Mouse (Mus musculus): ENCODE results near the gene Abca13. TPM values are rescaled to one million over a fixed set of nuclear protein-coding genes. Genes with fewer than 3 reads are reported as not detected.
"Not testable (repeated sequence)": the region's sequence is repeated elsewhere in the genome, so short reads cannot be mapped to it uniquely, and the experiment has no call there.

Abca13 gene
- polyA plus RNA-seq, 1 experiment from 2014 or later = not detected

- H3K4me3 ChIP-seq (replicated peaks) = no peak overlapping the region
- H3K27ac ChIP-seq = no peak overlapping the region
- WGBS = 74% methylated on average over 3 of the region's 3 CpGs
- no peaks in the 10 kb centered on the region for H3K27me3 ChIP-seq
- H3K4me2 ChIP-seq = no peak overlapping the region
- no peaks in the 10 kb centered on the region for H3K9me3 ChIP-seq
- no peak overlapping the region for H3K9ac ChIP-seq (replicated peaks)
- no peak for ATAC-seq (ENCODE audit: insufficient number of reproducible peaks, insufficient read depth, low FRiP score, low TSS enrichment, low read depth)
- H3K4me1 ChIP-seq (replicated peaks) = no peaks in the 10 kb centered on the region
- H3K36me3 ChIP-seq = no peaks in the 10 kb centered on the region
These were observed 235.7 kb downstream of the Abca13 start for GRCm38 (mm10) chr11:9427411-9427810.

GRCm38 (mm10) chr11:9432807-9433206, 241.1 kb downstream of the Abca13 start:
- ATAC-seq (ENCODE audit: insufficient number of reproducible peaks, insufficient read depth, low FRiP score, low TSS enrichment, low read depth) = no peak
- no peaks in the 10 kb centered on the region for H3K4me1 ChIP-seq (replicated peaks)
- no peak overlapping the region for H3K27ac ChIP-seq
- no peak overlapping the region for H3K4me3 ChIP-seq (replicated peaks)
- no peaks in the 10 kb centered on the region for H3K36me3 ChIP-seq
- 63% methylated on average over 5 of the region's 5 CpGs for WGBS
- no peaks in the 10 kb centered on the region for H3K9me3 ChIP-seq
- H3K9ac ChIP-seq (replicated peaks) = no peak overlapping the region
- no peak overlapping the region for H3K4me2 ChIP-seq
- H3K27me3 ChIP-seq = no peaks in the 10 kb centered on the region

- ATAC-seq (ENCODE audit: insufficient number of reproducible peaks, insufficient read depth, low FRiP score, low TSS enrichment, low read depth) = no peak
- Histone ChIP-seq H3K4me3 (replicated peaks) (no peak overlapping the region), H3K27ac (no peak overlapping the region), H3K4me1 (replicated peaks) (no peaks in the 10 kb centered on the region), H3K36me3 (no peaks in the 10 kb centered on the region), H3K9ac (replicated peaks) (no peak overlapping the region), H3K4me2 (no peak overlapping the region), H3K9me3 (no peaks in the 10 kb centered on the region), H3K27me3 (no peaks in the 10 kb centered on the region)
These were observed 244.9 kb downstream of the Abca13 start for GRCm38 (mm10) chr11:9436617-9437016.

GRCm38 (mm10) chr11:9439781-9440180, 248.0 kb downstream of the Abca13 start:
- Histone ChIP-seq H3K27ac (no peak overlapping the region), H3K36me3 (no peaks in the 10 kb centered on the region), H3K4me1 (replicated peaks) (no peaks in the 10 kb centered on the region), H3K4me3 (replicated peaks) (no peak overlapping the region), H3K27me3 (no peaks in the 10 kb centered on the region), H3K9ac (replicated peaks) (no peak overlapping the region), H3K9me3 (no peaks in the 10 kb centered on the region), H3K4me2 (no peak overlapping the region)
- 88% methylated on average over 2 of the region's 2 CpGs for WGBS
- no peak for ATAC-seq (ENCODE audit: insufficient number of reproducible peaks, insufficient read depth, low FRiP score, low TSS enrichment, low read depth)

- Histone ChIP-seq H3K4me3 (replicated peaks) (no peak overlapping the region), H3K27ac (no peak overlapping the region), H3K9me3 (no peaks in the 10 kb centered on the region), H3K36me3 (no peaks in the 10 kb centered on the region), H3K9ac (replicated peaks) (no peak overlapping the region), H3K4me2 (no peak overlapping the region), H3K27me3 (no peaks in the 10 kb centered on the region), H3K4me1 (replicated peaks) (no peaks in the 10 kb centered on the region)
- 71% methylated on average over 4 of the region's 4 CpGs for WGBS
- ATAC-seq (ENCODE audit: insufficient number of reproducible peaks, insufficient read depth, low FRiP score, low TSS enrichment, low read depth) = no peak
These were observed 249.4 kb downstream of the Abca13 start for GRCm38 (mm10) chr11:9441192-9441591.

GRCm38 (mm10) chr11:9472400-9472799, 280.7 kb downstream of the Abca13 start:
- no peaks in the 10 kb centered on the region for H3K9me3 ChIP-seq
- no peak overlapping the region for H3K9ac ChIP-seq (replicated peaks)
- no peaks in the 10 kb centered on the region for H3K36me3 ChIP-seq
- no peaks in the 10 kb centered on the region for H3K27me3 ChIP-seq
- no peak for ATAC-seq (ENCODE audit: insufficient number of reproducible peaks, insufficient read depth, low FRiP score, low TSS enrichment, low read depth)
- 100% methylated on average over 1 of the region's 1 CpGs for WGBS
- H3K4me1 ChIP-seq (replicated peaks) = no peaks in the 10 kb centered on the region
- no peak overlapping the region for H3K4me3 ChIP-seq (replicated peaks)
- H3K4me2 ChIP-seq = no peak overlapping the region
- H3K27ac ChIP-seq = no peak overlapping the region

- Histone ChIP-seq H3K4me2 (no peak overlapping the region), H3K4me1 (replicated peaks) (no peaks in the 10 kb centered on the region), H3K27me3 (no peaks in the 10 kb centered on the region), H3K36me3 (no peaks in the 10 kb centered on the region), H3K4me3 (replicated peaks) (no peak overlapping the region), H3K27ac (no peak overlapping the region), H3K9me3 (no peaks in the 10 kb centered on the region), H3K9ac (replicated peaks) (no peak overlapping the region)
- 17% methylated on average over 6 of the region's 6 CpGs for WGBS
- ATAC-seq (ENCODE audit: insufficient number of reproducible peaks, insufficient read depth, low FRiP score, low TSS enrichment, low read depth) = no peak
These were observed 289.8 kb downstream of the Abca13 start for GRCm38 (mm10) chr11:9481511-9481910.

GRCm38 (mm10) chr11:9500326-9501142, 308.8 kb downstream of the Abca13 start:
- Histone ChIP-seq H3K9me3 (no peaks in the 10 kb centered on the region), H3K36me3 (no peaks in the 10 kb centered on the region), H3K4me2 (no peak overlapping the region), H3K27ac (no peak overlapping the region), H3K4me3 (replicated peaks) (no peak overlapping the region), H3K9ac (replicated peaks) (no peak overlapping the region), H3K4me1 (replicated peaks) (no peaks in the 10 kb centered on the region), H3K27me3 (no peaks in the 10 kb centered on the region)
- WGBS = 52% methylated on average over 5 of the region's 5 CpGs
- ATAC-seq (ENCODE audit: insufficient number of reproducible peaks, insufficient read depth, low FRiP score, low TSS enrichment, low read depth) = no peak

- not testable (repeated sequence) for ATAC-seq (ENCODE audit: insufficient number of reproducible peaks, insufficient read depth, low FRiP score, low TSS enrichment, low read depth); H3K27ac ChIP-seq; H3K4me2 ChIP-seq; H3K4me1 ChIP-seq (replicated peaks); H3K9ac ChIP-seq (replicated peaks); H3K4me3 ChIP-seq (replicated peaks); H3K27me3 ChIP-seq; H3K36me3 ChIP-seq; H3K9me3 ChIP-seq
- 71% methylated on average over 2 of the region's 2 CpGs for WGBS
These were observed 323.2 kb downstream of the Abca13 start for GRCm38 (mm10) chr11:9514966-9515365.

- no peak overlapping the region for H3K9ac ChIP-seq (replicated peaks)
- 73% methylated on average over 3 of the region's 3 CpGs for WGBS
- H3K4me3 ChIP-seq (replicated peaks) = no peak overlapping the region
- no peaks in the 10 kb centered on the region for H3K27me3 ChIP-seq
- H3K4me2 ChIP-seq = no peak overlapping the region
- H3K36me3 ChIP-seq = no peaks in the 10 kb centered on the region
- H3K4me1 ChIP-seq (replicated peaks) = no peaks in the 10 kb centered on the region
- H3K9me3 ChIP-seq = no peaks in the 10 kb centered on the region
- H3K27ac ChIP-seq = no peak overlapping the region
- no peak for ATAC-seq (ENCODE audit: insufficient number of reproducible peaks, insufficient read depth, low FRiP score, low TSS enrichment, low read depth)
These were observed 336.8 kb downstream of the Abca13 start for GRCm38 (mm10) chr11:9528556-9528955.

- Histone ChIP-seq H3K36me3 (no peaks in the 10 kb centered on the region), H3K9me3 (no peaks in the 10 kb centered on the region), H3K9ac (replicated peaks) (no peak overlapping the region), H3K4me2 (no peak overlapping the region), H3K27ac (no peak overlapping the region), H3K4me3 (replicated peaks) (no peak overlapping the region), H3K4me1 (replicated peaks) (no peaks in the 10 kb centered on the region), H3K27me3 (no peaks in the 10 kb centered on the region)
- ATAC-seq (ENCODE audit: insufficient number of reproducible peaks, insufficient read depth, low FRiP score, low TSS enrichment, low read depth) = no peak
- WGBS = 92% methylated on average over 8 of the region's 8 CpGs
These were observed 340.0 kb downstream of the Abca13 start for GRCm38 (mm10) chr11:9531715-9532114.

- WGBS = 88% methylated on average over 1 of the region's 1 CpGs
- Histone ChIP-seq H3K9me3 (no peaks in the 10 kb centered on the region), H3K27me3 (no peaks in the 10 kb centered on the region), H3K36me3 (no peaks in the 10 kb centered on the region), H3K9ac (replicated peaks) (no peak overlapping the region), H3K4me2 (no peak overlapping the region), H3K4me1 (replicated peaks) (no peaks in the 10 kb centered on the region), H3K4me3 (replicated peaks) (no peak overlapping the region), H3K27ac (no peak overlapping the region)
- ATAC-seq (ENCODE audit: insufficient number of reproducible peaks, insufficient read depth, low FRiP score, low TSS enrichment, low read depth) = no peak
These were observed 341.4 kb downstream of the Abca13 start for GRCm38 (mm10) chr11:9533189-9533588.

All from limb, embryonic 12.5 days (tissue).